Mouse (Mus musculus): ENCODE data around the gene Slc12a8.

GRCm38 (mm10) chr16:33558121-33558520 lies 41.0 kb downstream of the Slc12a8 start:
- no peak for TF ChIP-seq CTCF (IDR thresholded peaks at IDR 0.05; ENCODE audit: low read depth)
- TF ChIP-seq EP300 (IDR thresholded peaks at IDR 0.05; ENCODE audit: low read depth): no peak

Measured in heart, postnatal 0 days (tissue).